Mouse (Mus musculus) lung, adult 2 months (tissue): ENCODE data around the gene Hist1h2ac.

Source experiments
- CTCF ChIP-seq: fragments of 200-500 bp; IDR thresholded peaks from 2 replicates; pipeline ENCODE4 v1.5.1; 2011; ENCODE audit warnings: mild to moderate bottlenecking, low read length, control low read depth; ENCODE audit not compliant: insufficient read depth
- POLR2A ChIP-seq: fragments of 200-500 bp; IDR thresholded peaks from 2 replicates; pipeline ENCODE4 v1.6.1; 2011; ENCODE audit warnings: low read depth, mild to moderate bottlenecking, control low read depth, low read length, borderline replicate concordance; ENCODE audit errors: extremely low read depth

- TF ChIP-seq CTCF (no peak), POLR2A (no peak)
These were observed 40.5 kb upstream of the Hist1h2ac start for GRCm38 (mm10) chr13:23724239-23724638.
